Mouse (Mus musculus): ENCODE measurements at regions not wholly inside any gene's neighbourhood (a gene's known extent, or its start where the extent isn't known, plus 50 kb on each side); places are given as distances from the start of the nearest gene placed in this dataset.

- no peak for DNase-seq (ENCODE audit: low read depth, low spot score)
Measured at GRCm38 (mm10) chr14:33794262-33794661, 129.1 kb upstream of the Gdf10 start.

GRCm38 (mm10) chr14:33797551-33798303 is 125.7 kb upstream of the Gdf10 start:
- DNase-seq (ENCODE audit: low read depth, low spot score) = no peak

GRCm38 (mm10) chr14:33804321-33804720 is 119.1 kb upstream of the Gdf10 start:
- no peak for DNase-seq (ENCODE audit: low read depth, low spot score)

- DNase-seq (ENCODE audit: low read depth, low spot score) = no peak
Measured at GRCm38 (mm10) chr14:33804721-33805120, 118.7 kb upstream of the Gdf10 start.

GRCm38 (mm10) chr14:33807196-33807595 is 116.2 kb upstream of the Gdf10 start:
- DNase-seq (ENCODE audit: low read depth, low spot score) = no peak

GRCm38 (mm10) chr14:33808593-33809265 is 114.7 kb upstream of the Gdf10 start:
- DNase-seq (ENCODE audit: low read depth, low spot score) = no peak

- DNase-seq (ENCODE audit: low read depth, low spot score) = no peak
Measured at GRCm38 (mm10) chr14:33810584-33810983, 112.8 kb upstream of the Gdf10 start.

- no peak for DNase-seq (ENCODE audit: low read depth, low spot score)
Measured at GRCm38 (mm10) chr14:33811241-33811640, 112.1 kb upstream of the Gdf10 start.

- DNase-seq (ENCODE audit: low read depth, low spot score) = no peak
Measured at GRCm38 (mm10) chr14:33812266-33812665, 111.1 kb upstream of the Gdf10 start.

- DNase-seq (ENCODE audit: low read depth, low spot score) = no peak
Measured at GRCm38 (mm10) chr14:33812772-33813171, 110.6 kb upstream of the Gdf10 start.

- no peak for DNase-seq (ENCODE audit: low read depth, low spot score)
Measured at GRCm38 (mm10) chr14:33813274-33813673, 110.1 kb upstream of the Gdf10 start.

GRCm38 (mm10) chr14:33814107-33814506 is 109.3 kb upstream of the Gdf10 start:
- DNase-seq (ENCODE audit: low read depth, low spot score) = no peak

- DNase-seq (ENCODE audit: low read depth, low spot score) = no peak
Measured at GRCm38 (mm10) chr14:33814599-33814998, 108.8 kb upstream of the Gdf10 start.

- DNase-seq (ENCODE audit: low read depth, low spot score) = no peak
Measured at GRCm38 (mm10) chr14:33820541-33821260, 102.7 kb upstream of the Gdf10 start.

- DNase-seq (ENCODE audit: low read depth, low spot score) = no peak
Measured at GRCm38 (mm10) chr14:33821436-33821835, 102.0 kb upstream of the Gdf10 start.

GRCm38 (mm10) chr14:33824421-33824874 is 98.9 kb upstream of the Gdf10 start:
- DNase-seq (ENCODE audit: low read depth, low spot score) = no peak

- no peak for DNase-seq (ENCODE audit: low read depth, low spot score)
Measured at GRCm38 (mm10) chr14:33826003-33826644, 97.3 kb upstream of the Gdf10 start.

GRCm38 (mm10) chr14:33832650-33833319 is 90.6 kb upstream of the Gdf10 start:
- DNase-seq (ENCODE audit: low read depth, low spot score) = no peak

GRCm38 (mm10) chr14:33836341-33836740 is 87.0 kb upstream of the Gdf10 start:
- no peak for DNase-seq (ENCODE audit: low read depth, low spot score)

GRCm38 (mm10) chr14:33841821-33842220 is 81.6 kb upstream of the Gdf10 start:
- no peak for DNase-seq (ENCODE audit: low read depth, low spot score)

- no peak for DNase-seq (ENCODE audit: low read depth, low spot score)
Measured at GRCm38 (mm10) chr14:33853499-33853898, 69.9 kb upstream of the Gdf10 start.
